Mouse (Mus musculus): ENCODE measurements around the gene Abcg1.
A peak's percentile ranks its signal among the peaks of the same experiment; 100 is the strongest.

The Abcg1 gene

GRCm38 (mm10) chr17:31040421-31040820, 17.1 kb upstream of the Abcg1 start:
- no peak for DNase-seq (ENCODE audit: low spot score)

GRCm38 (mm10) chr17:31042751-31043150, 14.7 kb upstream of the Abcg1 start:
- DNase-seq (ENCODE audit: low spot score): no peak

DNA sequence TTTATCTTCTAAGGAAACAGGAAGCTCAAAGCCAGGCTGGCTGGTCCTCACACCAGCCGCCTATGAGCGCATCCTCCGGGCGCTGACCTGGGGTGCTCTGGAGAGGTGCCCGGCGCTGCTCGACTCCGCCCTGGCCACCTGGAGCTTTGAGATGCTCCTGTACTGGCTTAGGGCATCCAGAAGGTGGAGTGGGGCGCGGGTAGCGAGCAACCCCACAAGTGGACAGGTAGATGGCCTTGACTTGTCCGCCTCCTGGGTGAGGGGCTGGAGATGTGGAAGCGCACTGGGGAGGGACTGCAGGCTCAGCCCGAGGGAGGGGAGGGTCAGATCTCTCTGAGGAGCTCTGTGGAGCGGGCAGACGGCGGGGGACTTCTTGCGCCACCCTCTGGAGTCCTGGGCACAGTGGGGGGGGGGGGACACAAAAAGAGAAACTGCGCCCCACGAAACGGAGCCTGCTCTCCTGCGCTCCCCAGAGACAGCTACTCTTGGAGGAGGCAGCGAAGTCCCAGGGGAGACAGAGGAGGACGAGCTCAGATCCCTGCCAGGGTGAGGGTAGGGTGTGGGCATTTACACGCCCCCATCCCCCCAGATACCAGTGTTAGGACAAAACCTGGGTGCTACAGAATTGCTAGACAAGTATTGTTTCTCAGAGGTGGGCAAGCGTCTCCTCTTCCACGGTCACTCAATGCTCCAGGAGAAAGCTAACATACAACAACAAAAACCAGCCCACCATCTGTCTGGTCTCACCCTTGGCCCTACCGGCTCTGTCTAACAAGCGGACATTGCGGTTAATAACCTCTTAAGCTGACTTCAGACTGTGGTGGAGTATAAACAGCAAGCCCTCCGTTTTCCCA, 643 bp downstream of the Abcg1 start:
- no peak for DNase-seq (ENCODE audit: low spot score)

DNA sequence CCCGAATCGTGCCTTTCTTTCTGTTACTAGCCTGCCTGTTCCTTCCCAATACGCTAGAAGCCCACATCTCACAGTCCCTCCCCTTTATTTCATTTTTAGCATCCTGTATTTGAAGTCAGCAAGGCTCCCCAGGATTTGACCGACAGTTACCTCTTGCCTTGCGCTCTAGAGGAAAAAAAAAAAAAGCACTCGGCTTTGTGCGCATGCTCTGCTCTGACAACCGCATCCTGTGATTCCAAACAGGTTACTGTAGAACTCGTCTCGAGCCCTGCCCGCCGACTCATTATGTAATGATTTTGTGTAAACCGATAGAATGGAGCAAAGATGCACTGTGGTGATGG, 1.2 kb downstream of the Abcg1 start:
- DNase-seq (ENCODE audit: low spot score): no peak

DNA sequence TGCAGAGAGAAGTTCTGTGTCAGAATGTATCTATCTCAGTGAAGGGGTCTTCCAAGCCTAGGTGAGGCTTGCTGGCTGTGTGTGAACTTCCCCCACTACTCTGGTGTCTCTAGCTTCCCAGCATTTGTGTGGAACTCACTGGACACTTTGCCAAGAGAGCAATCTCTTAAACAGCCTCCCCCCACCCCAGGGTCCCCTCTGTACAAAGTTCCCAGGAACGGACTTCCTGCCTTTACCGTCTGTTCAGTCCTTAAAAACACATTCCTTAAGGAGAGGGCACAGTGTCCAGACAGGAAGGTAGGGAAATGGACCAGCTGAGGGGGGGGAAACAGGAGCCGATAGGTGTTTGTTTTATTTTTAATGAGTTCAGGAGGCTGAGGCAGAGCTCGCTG, 2.7 kb downstream of the Abcg1 start:
- DNase-seq (ENCODE audit: low spot score): no peak

DNA sequence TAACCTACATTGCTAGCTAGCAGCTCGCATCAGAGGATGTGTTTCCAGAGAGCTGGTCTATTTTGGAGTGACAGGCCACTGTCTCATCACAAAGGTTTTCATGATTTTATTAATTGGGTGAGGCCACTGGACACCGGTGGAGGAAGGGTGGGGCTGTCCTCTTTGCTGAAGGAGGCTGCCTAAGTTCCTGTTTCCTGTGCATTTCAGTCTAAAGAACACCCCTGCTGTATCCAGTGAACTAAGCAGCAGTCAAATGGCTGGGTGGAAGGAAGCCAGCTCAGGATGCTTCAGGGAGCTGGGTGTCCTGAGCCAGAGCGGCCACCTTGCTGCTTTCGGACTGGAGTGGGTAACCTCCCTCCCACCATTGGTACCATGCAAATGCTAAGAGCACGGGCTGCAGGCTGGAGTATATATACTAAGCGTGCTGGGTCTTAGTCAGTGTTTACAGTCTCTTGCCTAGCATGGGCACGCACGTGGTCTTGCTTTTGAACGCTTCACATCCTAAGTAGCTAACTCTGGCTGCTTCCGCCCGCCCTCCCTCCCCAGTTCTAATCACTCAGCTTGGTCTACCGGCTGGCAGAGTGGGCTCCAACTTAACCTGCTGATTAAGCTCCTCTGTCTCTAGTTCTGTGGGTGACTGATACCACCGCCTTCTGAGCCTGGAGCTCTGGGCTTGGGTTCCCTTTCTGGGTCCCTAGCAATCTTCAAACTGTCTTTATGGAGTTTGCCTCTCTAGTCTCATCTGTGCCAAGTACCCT, 3.3 kb downstream of the Abcg1 start:
- DNase-seq (ENCODE audit: low spot score): no peak

GRCm38 (mm10) chr17:31061346-31062095, 4.0 kb downstream of the Abcg1 start:
- no peak for DNase-seq (ENCODE audit: low spot score)

DNA sequence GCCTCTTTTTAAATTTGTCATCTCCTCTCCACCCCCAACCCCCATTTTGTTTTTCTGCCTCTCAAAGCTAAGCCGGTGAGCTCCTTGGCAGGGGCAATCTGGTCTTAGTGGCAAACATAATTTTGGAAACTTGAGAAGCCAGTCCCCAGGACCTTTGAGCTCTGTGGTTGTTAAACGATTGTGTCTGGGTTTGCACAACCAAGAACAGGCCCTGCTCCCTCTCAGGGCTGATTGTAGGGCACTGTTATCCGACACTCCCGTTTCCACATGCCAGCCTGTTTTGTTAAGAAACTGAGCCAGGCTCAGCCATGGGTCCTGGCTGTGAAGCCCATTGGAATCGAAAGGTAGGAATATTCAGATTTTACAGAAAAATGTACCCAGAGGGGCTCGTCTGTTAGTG, 8.6 kb downstream of the Abcg1 start:
- DNase-seq (ENCODE audit: low spot score): no peak

- no peak for DNase-seq (ENCODE audit: low spot score)
These were observed 9.6 kb downstream of the Abcg1 start for GRCm38 (mm10) chr17:31067051-31067450.

DNA sequence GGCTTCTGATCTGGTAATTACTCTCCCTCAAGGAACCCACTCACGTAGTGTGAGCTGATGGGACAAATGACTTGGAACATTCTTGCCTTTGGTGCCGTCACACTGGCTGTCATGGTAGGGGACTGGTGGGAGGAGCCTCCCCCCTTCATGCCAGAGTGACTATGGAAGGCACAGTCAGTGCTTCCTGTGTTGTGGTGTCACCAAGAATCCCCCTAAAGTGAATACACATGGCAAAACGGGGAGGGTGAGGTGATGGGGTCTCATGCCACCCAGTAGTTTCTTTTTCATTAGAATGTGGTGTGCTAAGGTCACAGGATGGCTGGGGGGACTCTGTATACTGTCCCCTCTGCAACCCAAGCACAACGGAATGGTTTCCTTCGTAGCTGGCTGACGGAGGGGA, 11.6 kb downstream of the Abcg1 start:
- DNase-seq (ENCODE audit: low spot score): no peak

- no peak for DNase-seq (ENCODE audit: low spot score)
These were observed 12.4 kb downstream of the Abcg1 start for GRCm38 (mm10) chr17:31069845-31070244.

DNA sequence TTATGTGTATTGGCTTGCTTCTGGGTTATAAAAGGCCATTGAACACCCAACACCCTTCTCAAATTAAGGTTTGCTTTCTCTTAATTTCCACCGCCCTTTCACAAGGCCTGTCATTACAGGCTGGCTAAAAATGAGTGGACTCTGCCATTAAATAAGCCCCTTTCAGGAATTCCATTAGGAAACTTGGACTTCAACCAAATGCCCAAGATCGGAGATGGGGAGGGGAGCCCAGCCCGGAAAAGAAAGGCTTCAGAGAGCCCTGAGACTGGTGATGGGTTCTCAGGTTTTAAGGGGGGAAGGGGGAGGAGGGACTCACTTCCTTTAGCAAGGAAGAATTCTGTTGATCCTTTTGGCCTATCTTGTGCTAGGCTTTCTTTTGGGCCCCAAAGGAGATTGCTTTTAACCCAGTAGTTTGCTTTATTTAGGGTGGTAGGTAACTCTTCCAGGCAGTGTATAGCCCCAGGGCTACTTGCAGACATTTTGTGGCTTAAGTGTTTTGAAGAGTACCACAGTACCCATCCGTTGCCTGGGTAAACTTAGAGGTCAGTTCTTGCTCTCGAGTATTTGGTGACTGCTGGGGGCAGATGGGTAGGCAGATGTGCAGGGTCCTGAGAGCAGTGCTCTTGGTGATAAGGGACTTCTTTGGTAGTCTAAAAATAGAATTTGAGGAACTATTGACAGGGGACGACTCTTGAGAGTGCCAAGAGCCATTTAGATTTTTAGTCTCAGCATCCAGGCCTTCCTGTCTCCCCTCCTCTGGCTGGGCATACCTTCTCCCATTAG, 13.1 kb downstream of the Abcg1 start:
- no peak for DNase-seq (ENCODE audit: low spot score)

DNA sequence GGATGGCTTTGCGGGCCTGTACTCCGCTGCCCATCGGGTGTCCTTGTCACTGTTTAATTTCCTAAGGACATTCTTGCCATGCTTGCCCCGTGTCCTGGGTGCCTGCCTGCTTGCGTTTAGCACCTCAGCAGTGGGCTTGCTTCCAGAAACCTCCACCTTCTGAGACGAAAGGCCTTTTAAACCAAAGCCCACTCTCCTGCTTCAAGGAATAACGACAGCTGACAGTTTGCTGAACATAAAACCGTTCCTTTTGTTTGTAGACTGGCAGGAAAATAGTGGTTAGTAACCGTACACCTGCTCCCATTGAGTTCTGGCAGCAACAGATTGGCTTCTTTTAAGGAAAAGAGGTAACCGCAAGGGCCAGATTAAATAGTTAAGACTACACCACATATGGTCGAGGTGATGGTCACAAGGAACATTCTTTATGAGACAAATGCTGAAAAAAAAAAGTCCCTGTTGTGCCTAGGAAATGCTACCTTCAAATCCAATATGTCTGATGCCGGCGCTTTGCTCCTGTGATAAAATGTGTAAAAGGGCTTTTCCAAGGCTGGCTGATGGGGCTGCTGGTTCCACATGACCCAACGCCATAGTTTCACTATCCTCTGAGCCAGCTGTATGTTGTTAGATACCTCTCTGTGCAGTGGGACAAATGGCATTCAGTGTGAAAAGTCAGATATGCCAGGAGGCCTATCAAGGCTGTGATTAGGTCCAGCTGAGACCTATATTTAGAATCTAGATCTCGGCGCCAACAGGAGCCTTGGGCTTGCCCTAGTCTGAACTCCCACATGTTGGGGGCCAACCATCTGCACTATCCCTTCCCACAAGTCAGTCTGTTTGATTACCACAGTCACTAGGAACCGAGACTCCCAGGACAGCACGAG, 14.2 kb downstream of the Abcg1 start:
- no peak for DNase-seq (ENCODE audit: low spot score)

- DNase-seq (ENCODE audit: low spot score): no peak
These were observed 15.4 kb downstream of the Abcg1 start for GRCm38 (mm10) chr17:31072872-31073271.

- peak; percentile 62 for DNase-seq (ENCODE audit: low spot score)
These were observed 16.0 kb downstream of the Abcg1 start for GRCm38 (mm10) chr17:31073273-31074052.

DNA sequence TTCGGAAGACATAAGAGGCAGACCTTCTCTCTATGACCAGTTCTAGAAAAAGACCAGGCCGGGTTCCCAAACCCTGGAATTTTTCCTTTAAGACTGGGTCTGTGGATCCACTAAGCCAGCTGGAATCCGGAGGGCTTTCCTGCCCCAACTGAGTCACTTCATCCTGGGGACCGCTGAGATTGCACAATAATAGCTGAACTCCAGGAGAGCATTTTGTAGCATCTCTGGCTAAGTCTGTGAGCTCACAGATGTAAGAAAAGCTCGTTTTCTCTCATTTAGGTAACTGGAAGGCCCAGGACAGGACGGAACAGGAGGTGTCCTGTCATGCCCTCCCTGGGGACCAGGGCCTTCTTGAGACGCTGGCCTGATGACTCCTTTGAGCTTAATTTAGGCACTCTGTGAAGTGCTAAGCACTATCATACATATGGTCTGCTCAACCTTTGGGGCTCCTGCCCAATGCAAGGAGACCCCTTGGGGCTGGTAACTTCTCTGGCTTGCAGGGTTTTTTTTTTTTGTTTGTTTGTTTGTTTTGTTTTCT, 16.6 kb downstream of the Abcg1 start:
- no peak for DNase-seq (ENCODE audit: low spot score)

DNA sequence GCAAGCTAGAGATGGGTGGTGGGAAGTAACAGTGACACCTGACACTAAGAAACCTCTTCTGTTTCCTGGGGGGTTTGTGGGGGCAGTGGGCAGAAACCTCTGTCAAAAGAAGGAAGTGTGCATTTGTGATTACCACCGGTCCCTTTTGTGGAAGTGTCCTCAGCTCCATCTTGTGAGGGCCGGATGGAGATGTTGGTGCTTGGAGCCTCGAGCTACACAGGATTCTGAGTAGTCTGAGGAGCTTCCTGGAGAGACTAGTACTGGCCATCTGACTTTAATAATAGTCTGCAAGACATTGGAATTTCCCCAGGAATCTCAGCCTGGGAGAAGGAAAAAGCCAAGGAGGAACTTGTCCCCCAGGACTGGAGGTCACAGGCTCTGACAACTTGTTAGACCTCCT, 17.2 kb downstream of the Abcg1 start:
- no peak for DNase-seq (ENCODE audit: low spot score)

DNA sequence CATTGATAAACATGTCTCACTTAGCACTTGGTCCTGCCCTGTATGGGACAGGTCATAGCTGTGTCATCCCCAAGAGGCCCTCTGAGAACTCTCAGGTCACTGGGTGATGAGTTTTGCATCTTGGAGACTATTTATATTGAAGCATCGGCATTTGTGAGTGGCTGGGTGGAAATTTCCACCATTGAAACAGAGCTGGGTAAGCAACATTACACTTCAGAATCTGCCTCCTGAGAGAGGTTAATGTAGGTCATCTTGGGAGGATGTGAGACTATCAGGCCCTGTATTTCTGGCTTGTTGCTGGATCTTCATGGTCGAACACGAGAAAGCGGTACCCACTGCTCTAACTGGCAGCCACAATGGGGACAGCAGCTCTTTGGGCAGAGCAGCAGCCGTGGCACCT, 18.0 kb downstream of the Abcg1 start:
- DNase-seq (ENCODE audit: low spot score): no peak

GRCm38 (mm10) chr17:31077561-31077960, 20.1 kb downstream of the Abcg1 start:
- no peak for DNase-seq (ENCODE audit: low spot score)

DNA sequence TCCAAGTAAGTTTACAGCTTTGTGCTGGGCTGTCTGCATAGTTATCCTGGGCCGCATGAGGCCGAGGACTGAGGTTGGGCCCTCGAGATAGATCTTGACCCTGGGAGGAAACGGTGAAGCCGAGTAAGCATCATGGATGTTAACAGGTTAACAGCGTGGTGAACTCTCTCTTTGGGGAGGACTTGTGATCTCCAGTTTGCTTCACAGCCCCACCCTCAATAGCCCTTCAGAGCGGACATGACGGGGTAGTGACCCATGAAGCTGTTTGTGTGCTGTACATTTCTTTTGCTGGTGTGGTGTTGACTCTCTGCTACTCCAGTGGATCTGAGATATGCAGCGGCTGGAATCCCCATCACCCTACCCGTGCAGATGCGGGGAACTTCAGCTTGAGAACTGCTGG, 21.1 kb downstream of the Abcg1 start:
- no peak for DNase-seq (ENCODE audit: low spot score)

All from ovary, postnatal 36 days (tissue).